Mouse (Mus musculus) megakaryocyte, embryonic 14.5 days (primary cell): ENCODE measurements around the gene Mypop.

Experiments used
- FLI1 ChIP-seq: IDR thresholded peaks from 2 replicates; pipeline ENCODE4 v1.6.1; 2012; ENCODE audit warnings: low read length, inconsistent platforms, mixed read lengths
- GATA1 ChIP-seq: IDR thresholded peaks from 3 replicates; pipeline ENCODE4 v1.6.1; 2012; ENCODE audit warnings: mixed read lengths, low read length, inconsistent platforms, borderline replicate concordance

GRCm38 (mm10) chr7:19048006-19048527 lies 57.0 kb downstream of the Mypop start:
- no peak for TF ChIP-seq GATA1
- no peak for TF ChIP-seq FLI1
